Mouse (Mus musculus): Measurements from ENCODE around the gene Ccnl2. TPM values are rescaled to one million over a fixed set of nuclear protein-coding genes. Genes with fewer than 3 reads are reported as not detected.

Gene Ccnl2
- polyA plus RNA-seq (2011; ENCODE audit: insufficient read depth, insufficient read length, low read depth, missing spikeins) = 86.1 and 87.6 TPM in 2 replicates

GRCm38 (mm10) chr4:155811929-155812664 is at the start of gene Ccnl2:
Ccnl2 (plus strand) TSS chr4:155812489.
- TF ChIP-seq EP300 (IDR thresholded peaks at IDR 0.05; ENCODE audit: insufficient read depth, low read depth, low read length) (no peak), CTCF (IDR thresholded peaks at IDR 0.05; ENCODE audit: low read depth, low read length) (no peak), POLR2A (IDR thresholded peaks at IDR 0.05; ENCODE audit: insufficient read depth, low read length) (no peak)

DNA sequence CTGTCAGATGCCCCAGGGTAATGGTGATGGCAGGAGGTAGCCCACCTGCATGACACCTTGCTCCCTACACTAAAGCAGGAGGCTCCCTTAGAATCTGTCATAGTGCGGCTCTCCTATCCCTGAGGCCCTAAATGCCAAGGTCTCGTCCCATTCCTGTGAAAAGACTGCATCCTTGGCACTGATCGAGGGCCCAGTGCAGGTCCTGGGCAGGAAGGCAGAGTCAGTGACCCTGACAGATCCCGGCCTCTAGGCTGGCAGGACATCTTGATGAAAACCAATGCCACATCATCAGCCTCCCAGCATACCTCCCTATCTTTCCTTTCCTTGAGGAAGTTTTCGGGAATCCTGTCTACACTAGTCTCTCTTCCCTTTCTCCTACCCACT is 42.8 kb upstream of the Ccnl2 start:
- Histone ChIP-seq H3K27ac (ENCODE audit: insufficient read depth, low read length) (no peak overlapping the region), H3K9ac (ENCODE audit: low read depth, poor library complexity, severe bottlenecking) (peak overlapping the region; percentile 74), H3K9me3 (replicated peaks; ENCODE audit: control insufficient read depth, insufficient read depth, low read length, poor library complexity, severe bottlenecking) (no peaks in the 10 kb centered on the region), H3K36me3 (ENCODE audit: control insufficient read depth, insufficient read depth, low read length, poor library complexity, severe bottlenecking) (no peaks in the 10 kb centered on the region), H3K27me3 (ENCODE audit: control insufficient read depth, insufficient read depth, low read length, poor library complexity, severe bottlenecking) (no peaks in the 10 kb centered on the region), H3K4me1 (ENCODE audit: control insufficient read depth, insufficient read depth, low read length) (no peaks in the 10 kb centered on the region), H3K4me3 (ENCODE audit: low read depth, low read length) (peak overlapping the region; percentile 72; the same call in 1 of the 2 replicates)
- no peak for TF ChIP-seq CTCF (IDR thresholded peaks at IDR 0.05; ENCODE audit: low read depth, low read length)
- no peak for TF ChIP-seq POLR2A (IDR thresholded peaks at IDR 0.05; ENCODE audit: insufficient read depth, low read length)
- TF ChIP-seq EP300 (IDR thresholded peaks at IDR 0.05; ENCODE audit: insufficient read depth, low read depth, low read length) = no peak

More at GRCm38 (mm10) chr4:155811929-155812664, at the start of gene Ccnl2:
- H3K27ac ChIP-seq (ENCODE audit: insufficient read depth, low read length) = peak within 1 kb of the TSS; percentile 55
- no peaks in the 10 kb centered on the region for H3K27me3 ChIP-seq (ENCODE audit: control insufficient read depth, insufficient read depth, low read length, poor library complexity, severe bottlenecking)
- H3K9ac ChIP-seq (ENCODE audit: low read depth, poor library complexity, severe bottlenecking) = peak within 1 kb of the TSS; percentile 94
- H3K9me3 ChIP-seq (replicated peaks; ENCODE audit: control insufficient read depth, insufficient read depth, low read length, poor library complexity, severe bottlenecking) = no peaks in the 10 kb centered on the region
- no peaks in the 10 kb centered on the region for H3K4me1 ChIP-seq (ENCODE audit: control insufficient read depth, insufficient read depth, low read length)
- peak within 1 kb of the TSS; percentile 100 for H3K4me3 ChIP-seq (ENCODE audit: low read depth, low read length)
- H3K36me3 ChIP-seq (ENCODE audit: control insufficient read depth, insufficient read depth, low read length, poor library complexity, severe bottlenecking) = peaks cover 65% of the 10 kb centered on the region

- H3K27ac ChIP-seq (ENCODE audit: insufficient read depth, low read length) = no peak overlapping the region
- peak overlapping the region; percentile 74 for H3K9ac ChIP-seq (ENCODE audit: low read depth, poor library complexity, severe bottlenecking)
- no peaks in the 10 kb centered on the region for H3K4me1 ChIP-seq (ENCODE audit: control insufficient read depth, insufficient read depth, low read length)
- TF ChIP-seq CTCF (IDR thresholded peaks at IDR 0.05; ENCODE audit: low read depth, low read length) (peak; percentile 96), POLR2A (IDR thresholded peaks at IDR 0.05; ENCODE audit: insufficient read depth, low read length) (no peak), EP300 (IDR thresholded peaks at IDR 0.05; ENCODE audit: insufficient read depth, low read depth, low read length) (no peak)
- no peaks in the 10 kb centered on the region for H3K27me3 ChIP-seq (ENCODE audit: control insufficient read depth, insufficient read depth, low read length, poor library complexity, severe bottlenecking)
- H3K9me3 ChIP-seq (replicated peaks; ENCODE audit: control insufficient read depth, insufficient read depth, low read length, poor library complexity, severe bottlenecking) = no peaks in the 10 kb centered on the region
- H3K36me3 ChIP-seq (ENCODE audit: control insufficient read depth, insufficient read depth, low read length, poor library complexity, severe bottlenecking) = no peaks in the 10 kb centered on the region
- H3K4me3 ChIP-seq (ENCODE audit: low read depth, low read length) = peak overlapping the region; percentile 72
Observed at GRCm38 (mm10) chr4:155769880-155770512, 42.3 kb upstream of the Ccnl2 start.

GRCm38 (mm10) chr4:155770626-155771025 is 41.7 kb upstream of the Ccnl2 start:
- Histone ChIP-seq H3K27me3 (ENCODE audit: control insufficient read depth, insufficient read depth, low read length, poor library complexity, severe bottlenecking) (no peaks in the 10 kb centered on the region), H3K27ac (ENCODE audit: insufficient read depth, low read length) (no peak overlapping the region), H3K36me3 (ENCODE audit: control insufficient read depth, insufficient read depth, low read length, poor library complexity, severe bottlenecking) (no peaks in the 10 kb centered on the region), H3K4me1 (ENCODE audit: control insufficient read depth, insufficient read depth, low read length) (no peaks in the 10 kb centered on the region), H3K4me3 (ENCODE audit: low read depth, low read length) (peak overlapping the region; percentile 35), H3K9me3 (replicated peaks; ENCODE audit: control insufficient read depth, insufficient read depth, low read length, poor library complexity, severe bottlenecking) (no peaks in the 10 kb centered on the region), H3K9ac (ENCODE audit: low read depth, poor library complexity, severe bottlenecking) (peak overlapping the region; percentile 74)
- TF ChIP-seq EP300 (IDR thresholded peaks at IDR 0.05; ENCODE audit: insufficient read depth, low read depth, low read length) (no peak), CTCF (IDR thresholded peaks at IDR 0.05; ENCODE audit: low read depth, low read length) (no peak), POLR2A (IDR thresholded peaks at IDR 0.05; ENCODE audit: insufficient read depth, low read length) (no peak)

- Histone ChIP-seq H3K27ac (ENCODE audit: insufficient read depth, low read length) (no peak overlapping the region), H3K9me3 (replicated peaks; ENCODE audit: control insufficient read depth, insufficient read depth, low read length, poor library complexity, severe bottlenecking) (no peaks in the 10 kb centered on the region), H3K36me3 (ENCODE audit: control insufficient read depth, insufficient read depth, low read length, poor library complexity, severe bottlenecking) (no peaks in the 10 kb centered on the region), H3K4me3 (ENCODE audit: low read depth, low read length) (no peak overlapping the region), H3K9ac (ENCODE audit: low read depth, poor library complexity, severe bottlenecking) (no peak overlapping the region), H3K27me3 (ENCODE audit: control insufficient read depth, insufficient read depth, low read length, poor library complexity, severe bottlenecking) (no peaks in the 10 kb centered on the region), H3K4me1 (ENCODE audit: control insufficient read depth, insufficient read depth, low read length) (peaks cover 4% of the 10 kb centered on the region)
- TF ChIP-seq CTCF (IDR thresholded peaks at IDR 0.05; ENCODE audit: low read depth, low read length) (no peak), POLR2A (IDR thresholded peaks at IDR 0.05; ENCODE audit: insufficient read depth, low read length) (no peak), EP300 (IDR thresholded peaks at IDR 0.05; ENCODE audit: insufficient read depth, low read depth, low read length) (no peak)
Observed at GRCm38 (mm10) chr4:155771706-155772105, 40.6 kb upstream of the Ccnl2 start.

GRCm38 (mm10) chr4:155772786-155773185 is 39.5 kb upstream of the Ccnl2 start:
- Histone ChIP-seq H3K4me1 (ENCODE audit: control insufficient read depth, insufficient read depth, low read length) (peaks cover 7% of the 10 kb centered on the region), H3K27me3 (ENCODE audit: control insufficient read depth, insufficient read depth, low read length, poor library complexity, severe bottlenecking) (no peaks in the 10 kb centered on the region)

More at GRCm38 (mm10) chr4:155772786-155773185, 39.5 kb upstream of the Ccnl2 start:
- Histone ChIP-seq H3K4me3 (ENCODE audit: low read depth, low read length) (no peak overlapping the region), H3K9ac (ENCODE audit: low read depth, poor library complexity, severe bottlenecking) (no peak overlapping the region), H3K9me3 (replicated peaks; ENCODE audit: control insufficient read depth, insufficient read depth, low read length, poor library complexity, severe bottlenecking) (no peaks in the 10 kb centered on the region), H3K36me3 (ENCODE audit: control insufficient read depth, insufficient read depth, low read length, poor library complexity, severe bottlenecking) (no peaks in the 10 kb centered on the region), H3K27ac (ENCODE audit: insufficient read depth, low read length) (no peak overlapping the region)
- TF ChIP-seq POLR2A (IDR thresholded peaks at IDR 0.05; ENCODE audit: insufficient read depth, low read length) = no peak
- TF ChIP-seq CTCF (IDR thresholded peaks at IDR 0.05; ENCODE audit: low read depth, low read length) = no peak
- no peak for TF ChIP-seq EP300 (IDR thresholded peaks at IDR 0.05; ENCODE audit: insufficient read depth, low read depth, low read length)
